Mouse (Mus musculus) intestine, postnatal 0 days (tissue): ENCODE data around the gene Cyfip1. TPM values are rescaled to one million over a fixed set of nuclear protein-coding genes. Genes with fewer than 3 reads are reported as not detected.

Experiments used
- ATAC-seq: fragments of 200-750 bp; cut with Nextera tagmentation; 2 replicates; pipeline ENCODE4 v1.8.0; 2017; ENCODE audit warnings: mild to moderate bottlenecking, moderate TSS enrichment, moderate library complexity
- H3K27ac ChIP-seq: fragments of 300-500 bp; sonication (generic); 2 replicates; pipeline ENCODE4 v1.5.1; 2014; ENCODE audit warnings: mild to moderate bottlenecking, low read depth, low read length, moderate library complexity
- H3K27me3 ChIP-seq: fragments of 300-500 bp; sonication (generic); replicated peaks from 2 replicates; pipeline ENCODE4 v1.6.1; 2014; ENCODE audit warnings: low read length, mixed read lengths; ENCODE audit not compliant: control insufficient read depth, insufficient read depth
- H3K36me3 ChIP-seq: fragments of 300-500 bp; sonication (generic); 2 replicates; pipeline ENCODE4 v1.6.1; 2014; ENCODE audit warnings: mild to moderate bottlenecking, moderate library complexity; ENCODE audit not compliant: control insufficient read depth, insufficient read depth
- H3K4me1 ChIP-seq: fragments of 300-500 bp; sonication (generic); replicated peaks from 2 replicates; pipeline ENCODE4 v1.6.1; 2014; ENCODE audit warnings: antibody characterized with exemption, low read length, mixed read lengths; ENCODE audit not compliant: control insufficient read depth, insufficient read depth
- H3K4me2 ChIP-seq: fragments of 300-500 bp; sonication (generic); replicated peaks from 2 replicates; pipeline ENCODE4 v1.6.1; 2014; ENCODE audit warnings: low read depth, mild to moderate bottlenecking, moderate library complexity
- H3K4me3 ChIP-seq: fragments of 300-500 bp; sonication (generic); 2 replicates; pipeline ENCODE4 v1.5.1; 2014; ENCODE audit warnings: low read depth, low read length
- H3K9ac ChIP-seq: fragments of 300-500 bp; sonication (generic); 2 replicates; pipeline ENCODE4 v1.6.1; 2014; ENCODE audit warnings: mild to moderate bottlenecking, low read depth, low read length
- H3K9me3 ChIP-seq: fragments of 300-500 bp; sonication (generic); 2 replicates; pipeline ENCODE4 v1.6.1; 2016; ENCODE audit warnings: mixed run types; ENCODE audit not compliant: control insufficient read depth
- CTCF ChIP-seq: sonication (generic); IDR thresholded peaks from 2 replicates; pipeline ENCODE4 v1.5.1; 2016; ENCODE audit warnings: low read depth, mild to moderate bottlenecking, control low read depth, antibody characterized with exemption, moderate library complexity
- WGBS: fragments of 180-500 bp; shearing (Covaris S2); extraction: QIAGEN DNeasy Blood & Tissue Kit; methylation state at CpG from one replicate; pipeline ENCODE4 v1.1.7; 2014; 5-methylcytosine and 5-hydroxymethylcytosine counted together
- polyA plus RNA-seq: library from polyadenylated mRNA; unstranded; fragments of >200 nt; fragmentation: Nextera tagmentation; extraction: Ambion mirVana; gene quantifications from 2 replicates; pipeline ENCODE4 v1.2.1, GENCODE M21; 2015

The Cyfip1 gene
- polyA plus RNA-seq, 1 experiment from 2014 or later: 49.0 TPM

DNA sequence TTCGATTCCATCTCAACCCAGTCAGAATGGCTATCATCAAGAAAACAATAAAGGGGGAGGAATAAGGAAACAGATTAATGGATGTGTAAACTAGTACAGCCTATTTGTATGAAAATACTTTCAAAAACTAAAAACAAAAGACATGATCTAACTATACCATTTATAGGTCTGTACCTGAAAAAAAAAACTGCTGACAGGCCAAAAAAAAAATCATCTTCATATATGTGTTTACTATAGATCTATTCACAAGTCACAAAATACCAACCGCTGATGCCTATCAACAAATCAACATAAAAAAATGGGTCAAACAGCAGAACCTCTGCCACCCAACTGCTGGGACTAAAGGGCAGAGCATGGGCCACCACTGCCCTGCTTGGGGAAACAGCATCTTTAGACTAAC lies 114.5 kb downstream of the Cyfip1 start:
- WGBS: 85% methylated on average over 2 of the region's 2 CpGs
- Histone ChIP-seq H3K27me3 (no peaks in the 10 kb centered on the region), H3K4me3 (no peak overlapping the region), H3K36me3 (no peaks in the 10 kb centered on the region), H3K9ac (no peak overlapping the region), H3K9me3 (no peaks in the 10 kb centered on the region), H3K4me1 (no peaks in the 10 kb centered on the region), H3K27ac (no peak overlapping the region), H3K4me2 (no peak overlapping the region)
- no peak for ATAC-seq
- no peak for TF ChIP-seq CTCF

DNA sequence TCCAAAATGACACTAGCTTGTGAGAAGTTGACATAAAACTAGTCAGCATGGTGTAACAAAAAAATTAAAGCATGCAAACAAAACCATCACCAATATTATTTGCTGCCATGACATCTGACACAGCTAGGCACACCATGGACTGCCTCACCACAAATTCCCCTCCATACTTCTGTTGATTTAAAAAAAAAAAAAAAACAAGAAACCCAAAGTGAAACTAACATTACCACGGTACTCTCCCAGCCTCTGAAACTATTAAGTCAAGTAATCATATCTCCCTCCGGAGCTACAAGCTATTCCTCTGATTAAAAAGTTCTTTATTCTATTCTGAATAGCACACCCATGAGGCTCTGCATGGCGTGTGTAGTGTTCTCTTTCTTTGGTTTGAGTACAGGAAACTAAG lies 115.6 kb downstream of the Cyfip1 start:
- Histone ChIP-seq H3K4me3 (no peak overlapping the region), H3K4me1 (no peaks in the 10 kb centered on the region), H3K9me3 (no peaks in the 10 kb centered on the region), H3K9ac (no peak overlapping the region), H3K27me3 (no peaks in the 10 kb centered on the region), H3K4me2 (0 out of 2 replicates have a peak overlapping the region, but pooled peaks have one; percentile 4), H3K36me3 (no peaks in the 10 kb centered on the region), H3K27ac (no peak overlapping the region)
- WGBS: 68% methylated on average over 3 of the region's 3 CpGs
- no peak for TF ChIP-seq CTCF
- ATAC-seq: no peak

DNA sequence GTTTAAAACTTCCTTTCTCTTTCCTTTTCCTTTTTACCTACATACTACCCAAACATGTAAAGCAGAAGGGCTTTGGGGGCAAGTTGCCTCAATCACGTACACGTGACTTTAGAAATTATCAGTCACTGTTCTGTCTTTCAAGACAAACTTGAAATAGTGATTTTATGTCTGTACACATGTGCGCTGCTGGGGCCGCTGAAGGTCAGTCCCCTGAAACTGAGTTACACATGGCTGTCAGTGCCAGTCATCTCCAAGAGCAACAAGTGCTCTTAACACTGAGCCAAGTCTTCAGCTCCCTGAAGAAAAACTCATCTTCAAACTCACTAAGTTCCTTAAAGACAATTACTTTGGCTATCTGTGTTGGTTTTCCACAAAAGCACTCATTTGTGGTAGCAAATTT lies 116.4 kb downstream of the Cyfip1 start:
- Histone ChIP-seq H3K4me3 (no peak overlapping the region), H3K9me3 (no peaks in the 10 kb centered on the region), H3K4me2 (0 out of 2 replicates have a peak overlapping the region, but pooled peaks have one; percentile 4), H3K4me1 (no peaks in the 10 kb centered on the region), H3K27me3 (no peaks in the 10 kb centered on the region), H3K9ac (no peak overlapping the region), H3K36me3 (no peaks in the 10 kb centered on the region), H3K27ac (no peak overlapping the region; the same call in 1 of the 2 replicates)
- WGBS: 86% methylated on average over 4 of the region's 4 CpGs
- no peak for TF ChIP-seq CTCF
- no peak for ATAC-seq

DNA sequence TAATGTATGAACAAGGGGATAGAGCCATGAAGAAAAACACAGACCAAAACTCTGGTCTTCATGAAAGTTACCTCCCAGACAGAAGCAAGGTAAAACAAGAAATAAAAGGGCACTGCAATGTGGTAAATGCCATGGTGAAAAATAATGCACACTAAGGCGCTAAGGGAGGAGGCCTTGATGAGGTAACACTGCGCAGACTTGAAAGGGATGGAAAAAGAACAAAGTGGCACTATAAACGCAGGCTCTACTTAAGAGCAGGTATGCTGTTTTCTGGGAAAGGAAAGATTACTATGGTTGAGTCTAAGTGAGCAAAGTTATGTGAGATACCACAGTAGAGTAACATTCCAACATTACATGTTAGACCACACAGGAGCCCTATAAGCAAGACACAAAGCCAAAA lies 118.3 kb downstream of the Cyfip1 start:
- ATAC-seq: no peak
- no peak overlapping the region for H3K9ac ChIP-seq
- H3K4me1 ChIP-seq: no peaks in the 10 kb centered on the region
- WGBS: 72% methylated on average over 3 of the region's 3 CpGs
- H3K9me3 ChIP-seq: no peaks in the 10 kb centered on the region
- peak overlapping the region; percentile 25; the same call in 1 of the 2 replicates for H3K4me2 ChIP-seq
- no peaks in the 10 kb centered on the region for H3K36me3 ChIP-seq
- TF ChIP-seq CTCF: no peak
- H3K27ac ChIP-seq: no peak overlapping the region
- H3K4me3 ChIP-seq: no peak overlapping the region
- H3K27me3 ChIP-seq: no peaks in the 10 kb centered on the region

DNA sequence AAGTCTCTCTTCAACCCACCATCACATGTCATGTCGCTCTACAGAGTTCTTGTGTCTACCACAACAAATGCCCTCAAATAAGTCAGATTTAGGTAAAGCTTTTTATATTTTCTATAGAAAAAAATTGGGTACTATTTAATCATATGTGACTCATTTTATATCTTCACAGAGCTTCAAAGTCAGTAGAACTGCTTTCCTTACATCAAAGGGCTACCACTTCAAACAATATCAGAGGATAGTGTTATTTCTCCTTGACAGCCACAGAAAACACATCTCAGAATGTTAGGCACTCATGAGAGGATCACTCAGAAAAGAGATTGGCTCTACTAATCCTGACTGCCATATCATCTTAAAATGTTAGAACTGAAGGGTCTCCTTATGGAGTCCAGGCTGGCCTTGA lies 119.0 kb downstream of the Cyfip1 start:
- no peak for ATAC-seq
- 93% methylated on average over 1 of the region's 1 CpGs for WGBS
- H3K4me2 ChIP-seq: peak overlapping the region; percentile 66

DNA sequence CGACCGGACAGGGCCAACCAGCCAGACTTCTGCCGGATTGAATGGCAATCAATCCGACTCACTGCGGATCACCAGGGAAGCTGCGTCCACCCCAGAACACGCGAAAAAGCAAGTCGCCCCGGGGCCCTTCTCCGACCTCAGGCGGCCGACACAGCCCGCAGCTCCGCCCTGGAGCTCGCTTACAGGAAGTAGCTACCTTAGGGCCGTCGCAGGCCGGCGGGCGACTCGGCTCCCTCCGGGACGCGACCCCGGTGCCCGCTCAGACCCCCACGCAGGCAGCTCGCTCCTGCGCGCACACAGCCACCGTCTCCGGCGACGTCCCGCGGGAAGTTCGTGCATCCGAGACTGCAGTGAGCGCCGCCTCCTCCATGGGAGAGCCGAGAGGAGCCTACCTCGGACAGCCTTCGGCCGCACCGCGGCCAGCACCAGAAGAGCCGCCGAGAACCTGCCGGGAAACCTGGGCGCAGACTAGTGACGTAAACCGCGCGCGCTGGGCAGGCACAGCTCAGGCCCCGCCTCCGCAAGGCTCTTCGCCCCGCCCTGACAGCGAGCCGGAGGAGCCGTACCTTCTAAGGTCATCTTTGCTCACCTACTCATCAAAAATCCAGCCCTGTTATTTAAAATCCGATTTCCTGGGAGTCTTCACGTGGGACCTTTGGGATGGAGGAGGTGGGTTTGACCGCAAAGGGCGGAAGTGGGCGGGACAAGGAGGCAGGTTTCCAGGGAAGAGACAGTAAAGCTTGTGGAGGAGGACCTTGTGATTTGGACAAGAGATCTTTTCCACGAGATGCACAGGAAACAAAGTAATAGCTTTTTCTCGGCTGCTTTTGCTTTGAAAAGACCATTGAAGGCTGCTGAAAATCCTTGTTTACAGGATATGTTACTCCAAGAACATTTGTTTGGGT lies 120.7 kb downstream of the Cyfip1 start, which contains the start of gene Nipa2:
TSS of gene Nipa2 (minus strand) at position 473 of the 905 bp plus-strand sequence.
- Histone ChIP-seq H3K4me1 (no peaks in the 10 kb centered on the region), H3K9me3 (no peaks in the 10 kb centered on the region), H3K36me3 (no peaks in the 10 kb centered on the region), H3K4me2 (peak within 1 kb of the TSS; percentile 66), H3K27ac (peak within 1 kb of the TSS; percentile 99), H3K27me3 (no peaks in the 10 kb centered on the region), H3K9ac (peak within 1 kb of the TSS; percentile 95), H3K4me3 (peak within 1 kb of the TSS; percentile 95)
- no peak for TF ChIP-seq CTCF
- peak; percentile 99 for ATAC-seq
- under 1% methylated on average over 70 of the region's 70 CpGs for WGBS

More for the DNA sequence above, 119.0 kb downstream of the Cyfip1 start:
- TF ChIP-seq CTCF: no peak
- no peaks in the 10 kb centered on the region for H3K27me3 ChIP-seq
- H3K27ac ChIP-seq: peak overlapping the region; percentile 28; the same call in 1 of the 2 replicates
- H3K4me1 ChIP-seq: no peaks in the 10 kb centered on the region
- peak overlapping the region; percentile 34 for H3K9ac ChIP-seq
- H3K36me3 ChIP-seq: no peaks in the 10 kb centered on the region
- peak overlapping the region; percentile 95 for H3K4me3 ChIP-seq
- H3K9me3 ChIP-seq: no peaks in the 10 kb centered on the region
